Mouse (Mus musculus): ENCODE data around the gene Vcan.
"Not testable (repeated sequence)": the region's sequence is repeated elsewhere in the genome, so short reads cannot be mapped to it uniquely, and the experiment has no call there.

The Vcan gene

GRCm38 (mm10) chr13:89741766-89742685 is at the start of gene Vcan:
Gene Vcan, minus strand, starts transcription at chr13:89742509.
- peak; percentile 80 for DNase-seq (ENCODE audit: low read depth, low spot score)

- DNase-seq (ENCODE audit: low read depth, low spot score): no peak
Observed at GRCm38 (mm10) chr13:89791475-89791874, 49.2 kb upstream of the Vcan start.

DNA sequence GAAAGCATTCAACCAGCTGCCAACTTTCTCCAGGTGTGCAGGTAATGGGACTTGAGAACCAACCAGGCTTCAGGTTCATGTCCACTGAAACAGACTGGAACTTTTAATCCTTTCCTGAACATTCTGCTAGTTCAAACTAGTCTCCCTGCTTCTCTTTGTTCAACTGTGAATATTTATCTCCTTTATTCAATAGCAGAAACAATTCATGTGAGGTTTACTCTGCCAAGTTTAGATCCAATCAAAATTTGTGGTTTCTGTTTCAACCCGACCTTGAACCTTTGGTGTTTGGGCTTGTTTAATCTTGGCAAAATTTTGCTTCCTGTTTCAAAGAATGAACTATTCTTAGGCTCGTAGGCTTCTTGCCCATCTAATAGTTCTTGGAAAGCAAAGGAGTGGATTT is 40.6 kb upstream of the Vcan start:
- DNase-seq (ENCODE audit: low read depth, low spot score): no peak

DNA sequence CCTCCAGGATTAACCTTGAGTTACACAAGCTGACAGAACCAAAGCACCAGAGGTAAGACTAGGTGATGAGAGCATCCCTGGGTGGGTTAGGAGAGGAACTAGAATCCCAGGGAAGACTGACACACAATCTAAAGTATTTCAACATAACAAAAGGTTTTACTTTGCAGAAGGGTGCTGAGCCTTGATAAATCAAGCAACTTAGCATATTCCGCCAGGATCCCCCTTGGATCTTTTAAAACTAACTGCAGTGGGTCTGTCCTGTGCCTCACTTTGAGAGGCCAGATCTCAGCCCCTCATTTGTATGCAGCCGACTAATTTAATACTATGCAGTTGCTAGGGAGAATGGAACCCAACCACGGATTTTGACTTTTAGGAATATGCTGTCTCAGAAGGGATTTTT is 38.0 kb upstream of the Vcan start:
- DNase-seq (ENCODE audit: low read depth, low spot score): peak; percentile 50

GRCm38 (mm10) chr13:89779208-89779911 is 37.1 kb upstream of the Vcan start:
- DNase-seq (ENCODE audit: low read depth, low spot score): peak; percentile 61

- no peak for DNase-seq (ENCODE audit: low read depth, low spot score)
Observed at GRCm38 (mm10) chr13:89777764-89778163, 35.5 kb upstream of the Vcan start.

- DNase-seq (ENCODE audit: low read depth, low spot score): no peak
Observed at GRCm38 (mm10) chr13:89777146-89777545, 34.8 kb upstream of the Vcan start.

- no peak for DNase-seq (ENCODE audit: low read depth, low spot score)
Observed at GRCm38 (mm10) chr13:89766551-89766950, 24.2 kb upstream of the Vcan start.

- DNase-seq (ENCODE audit: low read depth, low spot score): no peak
Observed at GRCm38 (mm10) chr13:89765966-89766365, 23.7 kb upstream of the Vcan start.

- no peak for DNase-seq (ENCODE audit: low read depth, low spot score)
Observed at GRCm38 (mm10) chr13:89762339-89762738, 20.0 kb upstream of the Vcan start.

- DNase-seq (ENCODE audit: low read depth, low spot score): no peak
Observed at GRCm38 (mm10) chr13:89756347-89756746, 14.0 kb upstream of the Vcan start.

DNA sequence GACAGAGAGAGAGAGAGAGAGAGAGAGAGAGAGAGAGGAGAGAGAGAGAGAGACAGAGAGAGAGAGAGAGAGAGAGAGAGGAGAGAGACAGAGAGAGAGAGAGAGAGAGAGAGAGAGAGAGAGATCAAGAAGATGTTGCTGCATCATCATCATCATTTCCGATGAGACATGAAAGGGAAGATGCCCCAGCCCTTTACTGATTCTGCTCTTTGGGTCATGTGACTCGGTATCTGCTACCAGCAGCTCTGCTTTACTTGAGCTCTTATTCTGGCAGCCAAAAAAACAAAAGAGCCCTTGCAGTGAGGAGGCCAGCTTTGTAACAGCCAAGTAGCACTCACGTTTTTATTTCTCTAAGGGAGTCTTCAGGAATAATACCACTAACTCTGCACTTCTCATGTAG is 8.3 kb upstream of the Vcan start:
- not testable (repeated sequence) for DNase-seq (ENCODE audit: low read depth, low spot score)

GRCm38 (mm10) chr13:89743201-89743600 is 892 bp upstream of the Vcan start:
- peak; percentile 24 for DNase-seq (ENCODE audit: low read depth, low spot score)

DNA sequence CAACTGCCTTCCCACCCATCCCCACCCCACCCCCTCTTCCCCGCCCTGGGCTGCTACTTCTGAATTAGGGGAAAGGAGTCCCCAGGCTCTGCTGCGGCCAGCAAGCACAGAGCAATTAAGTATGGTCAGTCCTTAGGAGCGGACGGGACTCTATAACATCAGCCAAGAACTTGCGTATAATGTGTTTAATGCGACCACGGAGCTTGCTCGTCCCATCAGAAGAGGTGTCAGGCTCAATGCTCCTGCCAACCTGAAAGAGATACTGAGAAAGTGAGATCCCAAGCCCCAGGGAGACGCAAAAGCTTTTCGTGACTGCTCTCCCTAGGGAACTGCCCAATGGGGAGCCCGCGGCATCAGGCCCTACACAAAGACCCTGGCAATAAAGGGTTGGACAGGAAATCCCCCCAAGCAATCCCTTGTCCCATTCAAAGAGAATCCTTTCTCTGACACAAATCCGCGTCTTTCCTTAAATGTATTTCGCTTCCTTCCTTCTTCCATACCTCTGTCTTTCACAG is 434 bp upstream of the Vcan start:
- peak; percentile 37 for DNase-seq (ENCODE audit: low read depth, low spot score)

- DNase-seq (ENCODE audit: low read depth, low spot score): peak; percentile 62
Observed at GRCm38 (mm10) chr13:89741116-89741551, 1.2 kb downstream of the Vcan start.

- DNase-seq (ENCODE audit: low read depth, low spot score): peak; percentile 89
Observed at GRCm38 (mm10) chr13:89740243-89741115, 1.8 kb downstream of the Vcan start.

GRCm38 (mm10) chr13:89739696-89740242 is 2.5 kb downstream of the Vcan start:
- peak; percentile 21 for DNase-seq (ENCODE audit: low read depth, low spot score)

- peak; percentile 89 for DNase-seq (ENCODE audit: low read depth, low spot score)
Observed at GRCm38 (mm10) chr13:89738776-89739695, 3.3 kb downstream of the Vcan start.

GRCm38 (mm10) chr13:89738275-89738674 is 4.0 kb downstream of the Vcan start:
- DNase-seq (ENCODE audit: low read depth, low spot score): no peak

- no peak for DNase-seq (ENCODE audit: low read depth, low spot score)
Observed at GRCm38 (mm10) chr13:89735111-89735510, 7.2 kb downstream of the Vcan start.

All from ES-CJ7 (cell line).